Mouse (Mus musculus): ENCODE measurements around the gene Dnajb12.

Dnajb12 gene

GRCm38 (mm10) chr10:59943421-59943989 lies 64.1 kb downstream of the Dnajb12 start:
- in situ Hi-C loops (cut with MboI, MseI), result no loop called here

- in situ Hi-C loops (cut with MboI, MseI), result loop anchor here (5.0 kb wide), 2 partner anchors 48 to 57 kb away; partner anchors contain the start of genes Anapc16 (in 1 of the 2) and Ascc1 (in 1 of the 2)
These were observed 66.1 kb downstream of the Dnajb12 start for GRCm38 (mm10) chr10:59945416-59945815.

GRCm38 (mm10) chr10:59946362-59946761 lies 67.0 kb downstream of the Dnajb12 start:
- in situ Hi-C loops (cut with MboI, MseI), result loop anchor here (5.0 kb wide), 2 partner anchors 49 to 56 kb away; partner anchors contain the start of genes Anapc16 (in 1 of the 2) and Ascc1 (in 1 of the 2)

- in situ Hi-C loops (cut with MboI, MseI), result loop anchor here (5.0 kb wide), 2 partner anchors 50 to 55 kb away; partner anchors contain the start of genes Anapc16 (in 1 of the 2) and Ascc1 (in 1 of the 2)
These were observed 68.1 kb downstream of the Dnajb12 start for GRCm38 (mm10) chr10:59947296-59948073.

GRCm38 (mm10) chr10:59948363-59949254 lies 69.3 kb downstream of the Dnajb12 start:
- in situ Hi-C loops (cut with MboI, MseI), result loop anchor here (5.0 kb wide), 2 partner anchors 51 to 54 kb away; partner anchors contain the start of genes Anapc16 (in 1 of the 2) and Ascc1 (in 1 of the 2)

Data from T-helper 17 cell (primary cell).